ENCODE assay signal across 17 mouse cellular contexts in genomic region chr6:113163513-113163912, GRCm38 (mm10). TPM values are rescaled to one million over a fixed set of nuclear protein-coding genes. Genes with fewer than 3 reads are reported as not detected.
DNase-seq lines count a peak whose midpoint lies in the region; TF ChIP-seq lines count a peak whose summit lies in the region.
"Had no signal": no experiment of that assay in that cellular context is flagged by ENCODE, and none has a peak within 500 bp of the region (broad histone marks: within the 10 kb centered on the region; RNA-seq: fewer than 3 reads in every experiment).

No protein-coding gene starts in this region.

- H3K27me3 ChIP-seq in MEL (ENCODE audit: control insufficient read depth in 1 of 2, insufficient read depth in 2 of 2, low read length in 2 of 2) = no peaks in the 10 kb centered on the region
- H3K27me3 ChIP-seq: CH12.LX, Patski had no signal

- peaks cover 3 to 11% of the 10 kb centered on the region in 2 experiments; a peak in 3 of 4 replicates for H3K4me1 ChIP-seq in MEL (ENCODE audit: control insufficient read depth in 1 of 2, insufficient read depth in 2 of 2, low read length in 2 of 2)

- no peak for TF ChIP-seq POLR2A in MEL (IDR thresholded peaks at IDR 0.05; ENCODE audit: control insufficient read depth in 1 of 2, insufficient read depth in 1 of 2, low read depth in 1 of 2, low read length in 2 of 2, poor library complexity in 1 of 2)

- H3K36me3 ChIP-seq in MEL (ENCODE audit: control insufficient read depth in 1 of 2, insufficient read depth in 2 of 2, low read length in 2 of 2) = peaks cover 0 to 3% of the 10 kb centered on the region in 2 experiments; a peak in 2 of 4 replicates

- no peak overlapping the region for H3K27ac ChIP-seq in MEL (ENCODE audit: control insufficient read depth, low read depth, low read length)

- H3K9ac ChIP-seq in MEL (ENCODE audit: control insufficient read depth, low read depth, low read length, poor library complexity, severe bottlenecking) = no peak overlapping the region

- DNase-seq in MEL (ENCODE audit: low read depth, low spot score) = no peak
- no peak for DNase-seq in yolk sac, embryonic 10.5 days (ENCODE audit: low spot score)
- DNase-seq: adrenal gland, adult 2 months; adrenal gland, adult 8-10 months; adrenal gland, postnatal 10 days; adrenal gland, postnatal 14 days; adrenal gland, postnatal 25 days; adrenal gland, postnatal 36 days; B cell, adult 2 months; cerebellum, adult 11 months; cerebellum, adult 11-12 months; cerebellum, adult 18-20 months; cerebellum, adult 2 months; cerebellum, adult 8-10 months had no signal

- no peak for TF ChIP-seq CTCF in MEL (IDR thresholded peaks at IDR 0.05 in 2 of 3, conservative IDR thresholded peaks at IDR 0.05 in 1 of 3; ENCODE audit: control insufficient read depth in 1 of 3, insufficient read depth in 1 of 3, low read depth in 2 of 3, low read length in 3 of 3, poor library complexity in 1 of 3, severe bottlenecking in 1 of 3)

- no peaks in the 10 kb centered on the region for H3K9me3 ChIP-seq in MEL (replicated peaks; ENCODE audit: insufficient read depth, low read length)
- H3K9me3 ChIP-seq: G1E had no signal

- no peak for TF ChIP-seq RAD21 in MEL (IDR thresholded peaks at IDR 0.05; ENCODE audit: low read depth, low read length)

- no peaks in the 10 kb centered on the region for H3K79me2 ChIP-seq in MEL (ENCODE audit: control insufficient read depth, insufficient read depth, low read length, poor library complexity)

- TF ChIP-seq EP300 in MEL (IDR thresholded peaks at IDR 0.05; ENCODE audit: low read depth in 1 of 2, low read length in 2 of 2) = no peak

- H3K4me3 ChIP-seq in MEL (ENCODE audit: control insufficient read depth in 1 of 2, insufficient read depth in 1 of 2, low read depth in 2 of 2, low read length in 2 of 2) = no peak overlapping the region

TF ChIP-seq in MEL, 35 proteins besides CTCF, POLR2A, EP300 and RAD21:
- peak; percentile 90 for TF ChIP-seq JUND (IDR thresholded peaks at IDR 0.05; ENCODE audit: low read depth, low read length)
- TF ChIP-seq MAX (IDR thresholded peaks at IDR 0.05; ENCODE audit: low read length) = no peak

RNA-seq across cellular contexts. Expression of gene Lhfpl4, which starts 31.7 kb away (rescaled TPM):
- 0.19 and 0.49 TPM in 2 replicates for total RNA-seq in MEL (2012; rRNA removed)
- 1 to 10 TPM in 1 of 2 experiments, not detected in 1; 7.7 TPM for polyA plus RNA-seq in MEL (2012; ENCODE audit: insufficient read depth in 1 of 2, insufficient read length in 2 of 2, low read depth in 1 of 2, low replicate concordance in 2 of 2, missing spikeins in 1 of 2)
- polyA plus RNA-seq: G1E had no signal
